Mouse (Mus musculus): ENCODE results near the gene Tmem144.
"Not testable (repeated sequence)": the region's sequence is repeated elsewhere in the genome, so short reads cannot be mapped to it uniquely, and the experiment has no call there.

Tmem144 gene

GRCm38 (mm10) chr3:79808530-79809179, 43.9 kb downstream of the Tmem144 start:
- DNase-seq = no peak

GRCm38 (mm10) chr3:79800761-79801160, 51.8 kb downstream of the Tmem144 start:
- not testable (repeated sequence) for DNase-seq

- DNase-seq = peak; percentile 18 to 42
Observed at GRCm38 (mm10) chr3:79792307-79792706, 60.3 kb downstream of the Tmem144 start.

- DNase-seq = no peak
Observed at GRCm38 (mm10) chr3:79790324-79790723, 62.2 kb downstream of the Tmem144 start.

GRCm38 (mm10) chr3:79789554-79789953, 63.0 kb downstream of the Tmem144 start:
- no peak for DNase-seq

- DNase-seq = no peak
Observed at GRCm38 (mm10) chr3:79788959-79789358, 63.6 kb downstream of the Tmem144 start.

GRCm38 (mm10) chr3:79784362-79784736, 68.2 kb downstream of the Tmem144 start:
- peak in 1 of 2 experiments; percentile 3 for DNase-seq

GRCm38 (mm10) chr3:79783630-79784361, 68.8 kb downstream of the Tmem144 start:
- no peak for DNase-seq

GRCm38 (mm10) chr3:79772701-79773100, 79.9 kb downstream of the Tmem144 start:
- DNase-seq = no peak
